Mouse (Mus musculus) kidney, adult 2 months (tissue): ENCODE results near the gene Stn1. TPM values are rescaled to one million over a fixed set of nuclear protein-coding genes. Genes with fewer than 3 reads are reported as not detected.

ENCODE experiments used
- DNase-seq: peaks from one replicate; pipeline ENCODE4 v3.0.0; 2021
- H3K27ac ChIP-seq: fragments of 200-500 bp; 2 replicates; pipeline ENCODE4 v1.5.1; 2012; ENCODE audit warnings: low read depth, low read length, control low read depth, inconsistent platforms; ENCODE audit not compliant: insufficient read depth
- H3K27me3 ChIP-seq: fragments of 200-500 bp; replicated peaks from 2 replicates; pipeline ENCODE4 v1.6.1; 2012; ENCODE audit warnings: mild to moderate bottlenecking, moderate library complexity, low read length, inconsistent platforms; ENCODE audit not compliant: control insufficient read depth, insufficient read depth
- H3K36me3 ChIP-seq: fragments of 200-500 bp; 2 replicates; pipeline ENCODE4 v1.6.1; 2012; ENCODE audit warnings: mild to moderate bottlenecking, moderate library complexity, low read length, inconsistent platforms; ENCODE audit not compliant: control insufficient read depth, insufficient read depth
- H3K4me1 ChIP-seq: fragments of 200-500 bp; 2 replicates; pipeline ENCODE4 v1.6.1; 2011; ENCODE audit warnings: low read length; ENCODE audit not compliant: control insufficient read depth, insufficient read depth
- H3K4me3 ChIP-seq: fragments of 200-500 bp; 2 replicates; pipeline ENCODE4 v1.5.1; 2011; ENCODE audit warnings: mild to moderate bottlenecking, low read depth, low read length, control low read depth; ENCODE audit not compliant: insufficient read depth
- CTCF ChIP-seq: fragments of 200-500 bp; conservative IDR thresholded peaks from 2 replicates; pipeline ENCODE4 v1.5.1; 2011; ENCODE audit warnings: low read depth, mild to moderate bottlenecking, control low read depth, low read length, moderate library complexity, mixed read lengths; ENCODE audit not compliant: insufficient read depth, insufficient read length
- POLR2A ChIP-seq: fragments of 200-500 bp; IDR thresholded peaks from one replicate; pipeline ENCODE4 v1.6.1; 2011; ENCODE audit warnings: low read depth, low read length, control low read depth
- WGBS: fragments of 180-500 bp; shearing (Covaris S2); methylation state at CpG from one replicate; pipeline ENCODE4 v1.1.7; 2018; 5-methylcytosine and 5-hydroxymethylcytosine counted together
- polyA plus RNA-seq: library from polyadenylated mRNA; depleted of rRNA; stranded (reverse); fragments of >200 nt; gene quantifications from 2 replicates; pipeline ENCODE4 v1.2.3, GENCODE M21; 2012

The Stn1 gene
- polyA plus RNA-seq, 1 experiment, result 12.3 TPM

- no peaks in the 10 kb centered on the region for H3K4me1 ChIP-seq
- no peaks in the 10 kb centered on the region for H3K27me3 ChIP-seq
- TF ChIP-seq CTCF, result no peak
- no peak for TF ChIP-seq POLR2A
- no peak overlapping the region for H3K4me3 ChIP-seq
- no peak overlapping the region for H3K27ac ChIP-seq
- DNase-seq, result no peak
- no peaks in the 10 kb centered on the region for H3K36me3 ChIP-seq
- 79% methylated on average over 8 of the region's 8 CpGs for WGBS
Observed at GRCm38 (mm10) chr19:47466775-47467174, 70.5 kb downstream of the Stn1 start.

GRCm38 (mm10) chr19:47465467-47465866 is 71.8 kb downstream of the Stn1 start:
- Histone ChIP-seq H3K4me3 (no peak overlapping the region), H3K27me3 (no peaks in the 10 kb centered on the region), H3K36me3 (no peaks in the 10 kb centered on the region), H3K4me1 (no peaks in the 10 kb centered on the region), H3K27ac (no peak overlapping the region)
- no peak for DNase-seq
- TF ChIP-seq POLR2A (no peak), CTCF (peak; percentile 36; the same call in 1 of the 2 replicates)
- whole genome bisulfite sequencing, result 61% methylated on average over 9 of the region's 9 CpGs

- H3K27ac ChIP-seq, result peak within 1 kb of the TSS; percentile 37; the same call in 1 of the 2 replicates
- no peaks in the 10 kb centered on the region for H3K36me3 ChIP-seq
- no peak for TF ChIP-seq CTCF
- TF ChIP-seq POLR2A, result no peak
- 2% methylated on average over 59 of the region's 70 CpGs for WGBS
- H3K4me1 ChIP-seq, result no peaks in the 10 kb centered on the region
- no peaks in the 10 kb centered on the region for H3K27me3 ChIP-seq
- DNase-seq, result peak; percentile 51
- peak within 1 kb of the TSS; percentile 70 for H3K4me3 ChIP-seq
Observed at GRCm38 (mm10) chr19:47464304-47465241, 72.7 kb downstream of the Stn1 start, which contains the start of gene Sh3pxd2a. Sh3pxd2a (minus strand) TSS chr19:47464401.

- under 1% methylated on average over 46 of the region's 46 CpGs for WGBS
- Histone ChIP-seq H3K27me3 (no peaks in the 10 kb centered on the region), H3K4me3 (peak overlapping the region; percentile 70), H3K36me3 (no peaks in the 10 kb centered on the region), H3K27ac (peak overlapping the region; percentile 37; the same call in 1 of the 2 replicates), H3K4me1 (no peaks in the 10 kb centered on the region)
- TF ChIP-seq POLR2A, result no peak
- TF ChIP-seq CTCF, result peak; percentile 57
- peak; percentile 72 for DNase-seq
Observed at GRCm38 (mm10) chr19:47463636-47464303, 73.5 kb downstream of the Stn1 start.

- no peaks in the 10 kb centered on the region for H3K4me1 ChIP-seq
- H3K4me3 ChIP-seq, result peak overlapping the region; percentile 70
- TF ChIP-seq POLR2A (no peak), CTCF (no peak)
- DNase-seq, result no peak
- H3K27me3 ChIP-seq, result no peaks in the 10 kb centered on the region
- H3K36me3 ChIP-seq, result no peaks in the 10 kb centered on the region
- 4% methylated on average over 13 of the region's 13 CpGs for WGBS
- no peak overlapping the region for H3K27ac ChIP-seq
Observed at GRCm38 (mm10) chr19:47463206-47463605, 74.1 kb downstream of the Stn1 start.

GRCm38 (mm10) chr19:47462725-47463124 is 74.6 kb downstream of the Stn1 start:
- DNase-seq, result no peak
- H3K4me1 ChIP-seq, result no peaks in the 10 kb centered on the region
- H3K4me3 ChIP-seq, result no peak overlapping the region
- H3K27me3 ChIP-seq, result no peaks in the 10 kb centered on the region
- TF ChIP-seq CTCF, result no peak
- no peak for TF ChIP-seq POLR2A
- 38% methylated on average over 6 of the region's 6 CpGs for WGBS
- no peak overlapping the region for H3K27ac ChIP-seq
- no peaks in the 10 kb centered on the region for H3K36me3 ChIP-seq

- no peak for DNase-seq
- 91% methylated on average over 3 of the region's 3 CpGs for WGBS
- no peaks in the 10 kb centered on the region for H3K4me1 ChIP-seq
- H3K27ac ChIP-seq, result no peak overlapping the region
- H3K4me3 ChIP-seq, result no peak overlapping the region
- no peak; the same call in 1 of the 2 replicates for TF ChIP-seq CTCF
- TF ChIP-seq POLR2A, result no peak
- no peaks in the 10 kb centered on the region for H3K36me3 ChIP-seq
- no peaks in the 10 kb centered on the region for H3K27me3 ChIP-seq
Observed at GRCm38 (mm10) chr19:47461838-47462237, 75.5 kb downstream of the Stn1 start.
